Mouse (Mus musculus): ENCODE data around the gene Gm17359.

GRCm38 (mm10) chr3:79436186-79436585 lies 99.7 kb downstream of the Gm17359 start:
- TF ChIP-seq CTCF (IDR thresholded peaks at IDR 0.05; ENCODE audit: low read depth) = no peak
- TF ChIP-seq EP300 (IDR thresholded peaks at IDR 0.05; ENCODE audit: low read depth) = no peak

All from heart, postnatal 0 days (tissue).